Mouse (Mus musculus) ZHBTc4 (cell line): ENCODE measurements around the gene Poln.

ENCODE experiments used
- DNase-seq: peaks from one replicate; pipeline ENCODE4 v3.0.0-alpha.2; 2011; ENCODE audit warnings: low read depth, low spot score

Poln gene

DNA sequence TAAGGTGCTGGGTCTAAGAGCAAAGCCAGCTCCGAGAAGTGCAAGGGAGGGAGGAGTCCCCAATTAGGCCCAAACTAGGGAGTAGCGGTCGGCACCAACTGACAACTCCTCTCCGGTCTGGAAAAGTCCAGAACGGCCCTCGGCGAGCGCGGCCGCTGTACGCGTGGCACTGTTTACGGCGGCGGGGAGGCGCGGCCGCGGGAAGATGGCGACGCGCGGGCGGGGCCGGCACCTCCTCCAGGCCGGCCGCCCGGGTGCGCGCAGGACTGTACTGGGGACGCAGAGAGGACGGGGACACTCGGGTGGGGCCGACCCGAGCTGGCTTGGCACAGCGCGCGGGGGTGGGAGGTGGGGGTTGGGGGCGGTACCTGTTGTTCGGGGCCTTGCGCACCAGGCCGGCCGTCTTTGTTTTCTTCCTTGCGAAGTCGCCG lies 17.7 kb upstream of the Poln start:
- peak; percentile 49 for DNase-seq

- DNase-seq, result no peak
Measured at GRCm38 (mm10) chr5:34186391-34186790, 17.1 kb upstream of the Poln start.

DNA sequence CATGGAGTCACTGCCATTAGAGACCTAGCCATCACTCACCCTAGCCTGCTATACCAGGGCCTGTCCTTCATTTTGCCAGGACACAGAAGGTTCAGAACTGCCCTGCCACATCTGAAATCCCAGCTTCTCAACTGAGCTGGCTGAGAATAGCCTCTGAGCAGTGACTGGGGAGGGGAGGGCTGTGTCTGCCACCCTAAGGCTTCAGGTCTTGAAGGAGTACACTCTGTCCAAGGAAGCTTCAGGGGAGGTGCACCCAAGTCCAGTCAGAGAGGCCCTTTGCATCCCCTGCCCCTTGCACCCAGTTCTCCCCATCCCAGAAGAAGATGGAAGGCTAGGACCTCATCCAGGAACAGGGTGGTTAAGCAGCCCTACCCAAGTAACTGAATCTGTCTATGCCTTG lies 16.5 kb upstream of the Poln start:
- DNase-seq, result no peak

GRCm38 (mm10) chr5:34185051-34185580 lies 15.9 kb upstream of the Poln start:
- no peak for DNase-seq

GRCm38 (mm10) chr5:34183976-34184375 lies 14.7 kb upstream of the Poln start:
- DNase-seq, result no peak

- no peak for DNase-seq
Measured at GRCm38 (mm10) chr5:34183156-34183880, 14.1 kb upstream of the Poln start.

DNA sequence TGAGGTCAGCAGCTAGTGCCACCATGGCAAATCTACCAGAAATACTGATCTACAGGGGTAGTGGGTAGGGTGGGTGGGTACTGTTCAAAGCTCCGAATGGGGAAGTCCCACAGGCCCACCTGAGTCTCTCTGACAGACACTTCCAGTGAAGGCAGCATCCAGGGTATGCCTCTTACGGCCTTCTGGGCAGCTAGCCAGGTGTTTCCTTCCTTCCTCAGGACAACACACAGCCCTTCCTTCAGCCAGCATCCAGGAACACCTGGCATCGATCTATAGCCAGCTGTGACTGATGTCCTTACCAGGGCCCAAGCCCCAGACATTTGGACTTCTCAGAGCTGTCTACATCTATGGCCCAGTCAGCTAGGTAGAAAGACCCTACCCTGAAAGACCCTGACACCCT lies 13.2 kb upstream of the Poln start:
- DNase-seq, result no peak

DNA sequence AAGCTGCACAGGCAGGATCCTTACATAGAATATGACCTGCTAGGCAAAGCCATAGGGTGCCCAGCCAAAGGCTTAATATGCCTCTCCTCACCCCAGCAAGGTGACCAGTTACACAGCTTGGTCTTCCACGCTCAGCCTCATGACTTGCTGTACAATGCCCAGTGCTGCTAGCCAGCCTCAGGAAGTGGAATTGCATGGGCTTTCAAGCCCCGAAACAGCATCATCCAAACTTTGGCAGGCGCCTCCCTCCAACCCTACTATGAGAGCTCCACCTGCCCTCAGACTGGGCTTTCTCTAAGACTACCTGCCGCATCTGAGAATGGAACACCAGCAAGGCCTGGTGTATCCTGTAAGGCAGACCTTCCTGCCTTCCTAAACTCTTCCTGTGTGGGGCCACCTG lies 8.6 kb upstream of the Poln start:
- no peak for DNase-seq

DNA sequence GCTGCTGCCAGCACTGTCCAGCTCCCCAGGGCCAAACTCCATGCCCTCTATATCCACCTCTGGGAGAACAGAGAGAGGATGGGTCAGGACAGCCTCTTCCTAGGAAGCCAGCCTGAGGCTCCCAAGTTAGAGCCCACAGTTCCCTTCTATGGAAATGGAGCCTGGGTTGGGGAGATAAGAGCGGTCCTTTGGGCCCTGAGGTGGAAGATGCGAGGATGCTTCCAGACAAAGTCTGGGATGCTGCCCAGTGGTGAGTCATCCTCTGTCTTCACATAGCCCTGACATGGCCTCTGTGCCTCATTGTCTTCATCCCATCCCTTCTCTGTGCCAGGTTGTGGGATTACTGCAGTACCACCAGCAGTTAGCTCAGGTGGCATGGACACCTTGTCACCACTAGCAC lies 7.8 kb upstream of the Poln start:
- no peak for DNase-seq

GRCm38 (mm10) chr5:34176691-34177090 lies 7.4 kb upstream of the Poln start:
- DNase-seq, result no peak

DNA sequence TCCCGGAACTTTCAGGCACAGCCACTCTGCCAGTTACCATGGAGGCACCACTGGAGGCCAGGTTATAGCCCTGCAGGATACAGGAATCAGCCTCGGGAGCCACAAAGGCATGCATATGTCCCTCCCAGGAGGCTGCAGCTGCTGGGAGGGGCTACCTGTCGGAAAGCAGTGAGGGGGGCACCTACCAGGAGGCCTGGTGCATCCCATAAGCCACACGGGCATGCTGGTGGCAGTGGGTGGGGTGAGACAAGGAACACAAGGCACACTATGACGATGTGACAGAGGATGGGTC lies 6.1 kb upstream of the Poln start:
- DNase-seq, result peak; percentile 17

GRCm38 (mm10) chr5:34174550-34175402 lies 5.5 kb upstream of the Poln start:
- DNase-seq, result no peak

DNA sequence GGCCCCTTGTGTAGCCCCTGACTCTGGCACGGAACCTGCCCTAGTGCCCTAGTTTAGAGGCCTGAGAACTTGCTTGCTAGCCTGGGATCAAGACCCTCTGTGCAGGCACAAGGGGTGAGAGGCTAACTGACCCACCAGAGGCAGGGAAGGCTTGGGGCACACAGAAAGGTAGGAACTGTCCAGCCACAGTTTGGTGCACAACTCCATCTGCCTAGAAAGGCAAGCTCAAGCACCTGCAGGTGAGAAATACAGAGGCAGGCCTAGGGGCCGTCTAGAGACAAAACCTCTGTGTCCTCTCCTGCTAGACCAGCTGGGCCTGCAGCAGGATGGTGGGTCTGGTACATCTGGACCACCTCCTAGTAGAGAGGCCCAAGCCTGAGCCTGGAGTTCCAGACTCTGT lies 4.8 kb upstream of the Poln start:
- DNase-seq, result no peak

- DNase-seq, result no peak
Measured at GRCm38 (mm10) chr5:34170726-34171125, 1.5 kb upstream of the Poln start.

DNA sequence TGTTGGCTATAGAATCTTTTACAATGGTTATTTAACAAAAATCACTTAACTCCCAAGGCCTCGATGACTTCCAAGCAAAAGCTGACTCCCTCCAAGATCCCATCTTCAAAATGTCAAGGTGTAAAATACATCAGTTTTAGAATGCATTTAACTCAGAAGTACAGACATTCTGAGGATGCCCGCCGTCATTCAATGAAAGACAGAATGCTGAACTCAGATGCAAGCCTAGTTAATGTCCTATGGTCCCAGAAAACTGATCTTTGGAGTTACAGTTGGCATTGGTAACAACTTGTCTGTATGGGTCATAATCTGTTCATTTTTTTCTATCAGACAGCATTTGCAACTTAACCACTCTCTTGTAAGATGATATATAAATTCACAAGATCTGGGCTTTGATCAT lies 706 bp upstream of the Poln start:
- DNase-seq, result no peak

- no peak for DNase-seq
Measured at GRCm38 (mm10) chr5:34167857-34168256, 1.4 kb downstream of the Poln start.

- DNase-seq, result no peak
Measured at GRCm38 (mm10) chr5:34165793-34166192, 3.5 kb downstream of the Poln start.

- no peak for DNase-seq
Measured at GRCm38 (mm10) chr5:34148476-34148875, 20.8 kb downstream of the Poln start.

- no peak for DNase-seq
Measured at GRCm38 (mm10) chr5:34147554-34147953, 21.7 kb downstream of the Poln start.

DNA sequence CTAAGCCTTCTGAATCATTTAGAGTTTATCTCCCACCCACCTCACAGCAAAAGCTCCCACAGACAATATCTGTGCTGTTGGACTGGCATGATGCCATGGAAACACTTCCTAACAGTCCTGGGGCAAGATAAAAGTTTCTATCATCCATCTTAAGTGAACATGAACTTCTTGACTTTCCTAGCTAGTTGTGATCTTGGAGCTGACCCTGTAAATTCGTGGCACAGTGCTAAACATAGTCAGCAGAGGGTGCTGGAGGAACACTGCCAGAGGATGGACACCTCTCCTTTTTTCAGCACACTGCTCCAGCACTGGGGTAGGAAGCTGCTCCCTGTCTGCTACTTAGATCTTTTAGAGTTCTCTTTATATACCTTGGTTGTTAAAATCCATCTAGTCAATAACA lies 29.5 kb downstream of the Poln start:
- DNase-seq, result peak; percentile 11

DNA sequence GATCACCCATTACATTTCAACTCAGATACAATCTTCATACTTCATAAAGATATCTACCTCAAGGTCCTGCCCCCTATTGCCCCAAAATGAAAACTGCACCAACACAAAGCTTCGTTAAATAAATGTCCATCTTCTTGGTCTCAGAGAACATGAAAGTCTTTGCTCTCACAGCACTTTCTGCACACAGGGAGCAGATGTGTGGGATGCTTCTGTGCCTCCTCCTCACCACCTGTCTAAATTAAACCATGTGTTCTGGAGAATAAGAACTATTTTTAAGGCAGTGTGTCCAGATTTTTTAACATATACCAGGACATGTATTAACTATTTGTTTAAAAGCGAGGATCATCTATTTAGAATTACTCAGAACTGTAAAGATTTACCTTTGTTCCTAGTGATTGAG lies 36.5 kb downstream of the Poln start:
- DNase-seq, result no peak

- DNase-seq, result peak; percentile 44
Measured at GRCm38 (mm10) chr5:34124131-34124530, 45.1 kb downstream of the Poln start.
